Mouse (Mus musculus) CH12F3 (cell line): ENCODE results near the gene Glis3.

Experiments used
- in situ Hi-C: fragments of 300-500 bp; cut with MboI; formaldehyde crosslinking; loops from 2 replicates; pipeline ENCODE4 v1.14.3; 2020; ENCODE audit warnings: low sequenced_read_pairs

Gene Glis3

GRCm38 (mm10) chr19:28281405-28281804, 398.5 kb downstream of the Glis3 start:
- in situ Hi-C loops, result no loop called here

GRCm38 (mm10) chr19:28277104-28277503, 402.8 kb downstream of the Glis3 start:
- in situ Hi-C loops, result no loop called here

- in situ Hi-C loops, result no loop called here
Observed at GRCm38 (mm10) chr19:28274501-28274900, 405.4 kb downstream of the Glis3 start.

- in situ Hi-C loops, result no loop called here
Observed at GRCm38 (mm10) chr19:28273946-28274345, 405.9 kb downstream of the Glis3 start.

- in situ Hi-C loops, result no loop called here
Observed at GRCm38 (mm10) chr19:28266850-28267249, 413.0 kb downstream of the Glis3 start.

GRCm38 (mm10) chr19:28265776-28266175, 414.1 kb downstream of the Glis3 start:
- in situ Hi-C loops, result no loop called here

GRCm38 (mm10) chr19:28258907-28259675, 420.8 kb downstream of the Glis3 start:
- in situ Hi-C loops, result no loop called here

GRCm38 (mm10) chr19:28258480-28258879, 421.4 kb downstream of the Glis3 start:
- in situ Hi-C loops, result no loop called here

- in situ Hi-C loops, result no loop called here
Observed at GRCm38 (mm10) chr19:28247345-28247744, 432.5 kb downstream of the Glis3 start.

- in situ Hi-C loops, result no loop called here
Observed at GRCm38 (mm10) chr19:28246186-28246585, 433.7 kb downstream of the Glis3 start.

- in situ Hi-C loops, result no loop called here
Observed at GRCm38 (mm10) chr19:28238073-28238472, 441.8 kb downstream of the Glis3 start.

GRCm38 (mm10) chr19:28237621-28238020, 442.3 kb downstream of the Glis3 start:
- in situ Hi-C loops, result no loop called here

- in situ Hi-C loops, result no loop called here
Observed at GRCm38 (mm10) chr19:28235571-28235970, 444.3 kb downstream of the Glis3 start.

- in situ Hi-C loops, result no loop called here
Observed at GRCm38 (mm10) chr19:28235096-28235495, 444.8 kb downstream of the Glis3 start.

GRCm38 (mm10) chr19:28234676-28235075, 445.2 kb downstream of the Glis3 start:
- in situ Hi-C loops, result no loop called here

- in situ Hi-C loops, result no loop called here
Observed at GRCm38 (mm10) chr19:28231511-28231910, 448.4 kb downstream of the Glis3 start.

- in situ Hi-C loops, result no loop called here
Observed at GRCm38 (mm10) chr19:28227526-28227925, 452.4 kb downstream of the Glis3 start.

- in situ Hi-C loops, result no loop called here
Observed at GRCm38 (mm10) chr19:28225651-28226050, 454.2 kb downstream of the Glis3 start.

- in situ Hi-C loops, result no loop called here
Observed at GRCm38 (mm10) chr19:28211630-28212029, 468.2 kb downstream of the Glis3 start.
